Mouse (Mus musculus) ovary, postnatal 10 days (tissue): ENCODE measurements around the gene Efna4.

Source experiments
- DNase-seq: peaks from one replicate; pipeline ENCODE4 v3.0.0; 2022; ENCODE audit warnings: low spot score

The Efna4 gene

GRCm38 (mm10) chr3:89305105-89305504 lies 32.7 kb downstream of the Efna4 start:
- DNase-seq: no peak

- DNase-seq: no peak
Observed at GRCm38 (mm10) chr3:89304440-89304839, 33.4 kb downstream of the Efna4 start.

- no peak for DNase-seq
Observed at GRCm38 (mm10) chr3:89300514-89300913, 37.3 kb downstream of the Efna4 start.

- DNase-seq: no peak
Observed at GRCm38 (mm10) chr3:89300071-89300470, 37.8 kb downstream of the Efna4 start.

- no peak for DNase-seq
Observed at GRCm38 (mm10) chr3:89299499-89299898, 38.3 kb downstream of the Efna4 start.

GRCm38 (mm10) chr3:89298908-89299307 lies 38.9 kb downstream of the Efna4 start:
- DNase-seq: no peak

- no peak for DNase-seq
Observed at GRCm38 (mm10) chr3:89296761-89297396, 40.9 kb downstream of the Efna4 start.

GRCm38 (mm10) chr3:89295685-89296230 lies 42.1 kb downstream of the Efna4 start:
- no peak for DNase-seq

- DNase-seq: no peak
Observed at GRCm38 (mm10) chr3:89294195-89294594, 43.6 kb downstream of the Efna4 start.

GRCm38 (mm10) chr3:89293247-89293918 lies 44.4 kb downstream of the Efna4 start:
- DNase-seq: no peak

GRCm38 (mm10) chr3:89292303-89292702 lies 45.5 kb downstream of the Efna4 start:
- DNase-seq: no peak

GRCm38 (mm10) chr3:89291874-89292273 lies 46.0 kb downstream of the Efna4 start:
- no peak for DNase-seq

GRCm38 (mm10) chr3:89288503-89288928 lies 49.3 kb downstream of the Efna4 start:
- DNase-seq: no peak

GRCm38 (mm10) chr3:89287286-89287685 lies 50.5 kb downstream of the Efna4 start:
- no peak for DNase-seq

- no peak for DNase-seq
Observed at GRCm38 (mm10) chr3:89285526-89285925, 52.3 kb downstream of the Efna4 start.

- no peak for DNase-seq
Observed at GRCm38 (mm10) chr3:89284261-89284660, 53.6 kb downstream of the Efna4 start.
